15 mouse cellular contexts compared by ENCODE assay signal in the genomic region with DNA sequence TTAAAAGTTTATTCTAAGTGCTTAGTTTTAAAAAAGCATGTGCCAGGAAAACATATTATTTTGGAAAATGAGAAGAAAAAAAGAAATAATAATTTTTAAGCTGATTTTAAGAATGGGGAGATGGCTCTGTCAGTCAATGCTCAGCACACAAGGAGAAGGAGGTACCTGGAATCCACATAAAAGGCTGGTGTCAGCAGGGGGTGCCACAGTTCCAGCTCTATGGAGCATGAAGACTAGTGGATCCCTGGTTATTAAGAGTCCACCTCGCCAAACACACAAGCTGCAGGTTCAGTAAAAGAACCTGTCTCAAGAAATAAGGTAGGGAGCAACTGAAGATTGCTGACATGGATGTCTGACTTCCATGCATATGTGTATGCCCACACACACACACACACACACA.
A peak's percentile ranks its signal among the peaks of the same experiment; 100 is the strongest.
DNase-seq lines count a peak whose midpoint lies in the region; ATAC-seq and TF ChIP-seq lines count a peak whose summit lies in the region.
"Had no signal": no experiment of that assay in that cellular context is flagged by ENCODE, and none has a peak within 500 bp of the region (broad histone marks: within the 10 kb centered on the region; RNA-seq: fewer than 3 reads in every experiment).

No protein-coding gene starts in this region.

- no peaks in the 10 kb centered on the region for H3K36me3 ChIP-seq in heart, adult 2 months (ENCODE audit: control insufficient read depth, insufficient read depth, low read length)
- H3K36me3 ChIP-seq in heart, embryonic 10.5 days = no peaks in the 10 kb centered on the region
- H3K36me3 ChIP-seq in lung, postnatal 0 days (ENCODE audit: insufficient read depth, low read length) = no peaks in the 10 kb centered on the region
- H3K36me3 ChIP-seq in liver, postnatal 0 days (replicated peaks; ENCODE audit: insufficient read depth, low read length) = no peaks in the 10 kb centered on the region
- H3K36me3 ChIP-seq: embryonic facial prominence, embryonic 12.5 days; liver, embryonic 15.5 days; midbrain, embryonic 15.5 days; neural tube, embryonic 13.5 days had no signal

- ATAC-seq in lung, postnatal 0 days = no peak
- ATAC-seq in liver, postnatal 0 days = no peak
- ATAC-seq: CD4-positive, CD25-positive, alpha-beta regulatory T cell, adult 4 months; forebrain, embryonic 13.5 days; midbrain, embryonic 15.5 days had no signal

- H3K27ac ChIP-seq in heart, adult 2 months = no peak overlapping the region
- H3K27ac ChIP-seq in heart, embryonic 10.5 days = no peak overlapping the region
- H3K27ac ChIP-seq in lung, postnatal 0 days (ENCODE audit: low read length) = no peak overlapping the region
- no peak overlapping the region for H3K27ac ChIP-seq in liver, postnatal 0 days (ENCODE audit: low read depth)
- H3K27ac ChIP-seq: embryonic facial prominence, embryonic 12.5 days; forebrain, embryonic 13.5 days; liver, embryonic 15.5 days; midbrain, embryonic 15.5 days; neural tube, embryonic 13.5 days had no signal

- no peak for TF ChIP-seq EP300 in heart, adult 2 months (IDR thresholded peaks at IDR 0.05; ENCODE audit: insufficient read depth, low read depth, low read length)
- TF ChIP-seq EP300 in lung, postnatal 0 days (IDR thresholded peaks at IDR 0.05) = no peak
- TF ChIP-seq EP300 in liver, postnatal 0 days (IDR thresholded peaks at IDR 0.05; ENCODE audit: low read depth) = no peak

- no peaks in the 10 kb centered on the region for H3K9me3 ChIP-seq in heart, embryonic 10.5 days
- H3K9me3 ChIP-seq in lung, postnatal 0 days (ENCODE audit: low read length) = no peaks in the 10 kb centered on the region
- H3K9me3 ChIP-seq in liver, postnatal 0 days (ENCODE audit: low read length) = no peaks in the 10 kb centered on the region
- H3K9me3 ChIP-seq: embryonic facial prominence, embryonic 12.5 days; forebrain, embryonic 13.5 days; liver, embryonic 15.5 days; midbrain, embryonic 15.5 days; neural tube, embryonic 13.5 days had no signal

- 38% methylated on average over 1 of the region's 1 CpGs for WGBS in heart, adult 2 months
- WGBS in heart, embryonic 10.5 days = 69% methylated on average over 1 of the region's 1 CpGs
- 56% methylated on average over 1 of the region's 1 CpGs for WGBS in lung, postnatal 0 days
- whole genome bisulfite sequencing in liver, postnatal 0 days (ENCODE audit: insufficient replicate concordance) = 71% methylated on average over 1 of the region's 1 CpGs

- intact Hi-C loops in heart, adult 2 months (cut with DNase I) = loop anchor here (1.0 kb wide), 1 partner anchor 104 kb away; no protein-coding TSS in a partner anchor
- intact Hi-C loops in heart, postnatal 10 days (cut with DNase I) = loop anchor here (2.0 kb wide), 1 partner anchor 104 kb away; no protein-coding TSS in a partner anchor

- no peak overlapping the region for H3K4me3 ChIP-seq in heart, adult 2 months
- H3K4me3 ChIP-seq in heart, embryonic 10.5 days = no peak overlapping the region
- no peak overlapping the region for H3K4me3 ChIP-seq in lung, postnatal 0 days (ENCODE audit: low read depth, low read length)
- no peak overlapping the region for H3K4me3 ChIP-seq in liver, postnatal 0 days (ENCODE audit: low read depth, low read length)
- H3K4me3 ChIP-seq: embryonic facial prominence, embryonic 12.5 days; forebrain, embryonic 13.5 days; liver, embryonic 15.5 days; midbrain, embryonic 15.5 days; neural tube, embryonic 13.5 days had no signal

- no peaks in the 10 kb centered on the region for H3K27me3 ChIP-seq in heart, adult 2 months (ENCODE audit: control insufficient read depth, insufficient read depth, low read length)
- H3K27me3 ChIP-seq in heart, embryonic 10.5 days (ENCODE audit: insufficient read depth, poor library complexity, severe bottlenecking) = no peaks in the 10 kb centered on the region
- H3K27me3 ChIP-seq in lung, postnatal 0 days (replicated peaks; ENCODE audit: insufficient read depth, low read length) = no peaks in the 10 kb centered on the region
- no peaks in the 10 kb centered on the region for H3K27me3 ChIP-seq in liver, postnatal 0 days (ENCODE audit: insufficient read depth, low read length)
- H3K27me3 ChIP-seq: embryonic facial prominence, embryonic 12.5 days; forebrain, embryonic 13.5 days; liver, embryonic 15.5 days; midbrain, embryonic 15.5 days; neural tube, embryonic 13.5 days had no signal

- H3K9ac ChIP-seq in heart, adult 2 months (ENCODE audit: low read depth, low read length) = no peak overlapping the region
- no peak overlapping the region for H3K9ac ChIP-seq in lung, postnatal 0 days (replicated peaks; ENCODE audit: low read depth)
- H3K9ac ChIP-seq in liver, postnatal 0 days (replicated peaks) = no peak overlapping the region
- H3K9ac ChIP-seq: embryonic facial prominence, embryonic 12.5 days; forebrain, embryonic 13.5 days; liver, embryonic 15.5 days; midbrain, embryonic 15.5 days; neural tube, embryonic 13.5 days had no signal

- peak; percentile 61 for TF ChIP-seq CTCF in heart, adult 2 months (IDR thresholded peaks at IDR 0.05)
- TF ChIP-seq CTCF in lung, postnatal 0 days (IDR thresholded peaks at IDR 0.05) = peak; percentile 21; the same call in 1 of the 2 replicates
- no peak for TF ChIP-seq CTCF in liver, postnatal 0 days (IDR thresholded peaks at IDR 0.05; ENCODE audit: low read depth)

- H3K4me2 ChIP-seq in lung, postnatal 0 days (replicated peaks; ENCODE audit: low read depth, low read length) = no peak overlapping the region
- no peak overlapping the region for H3K4me2 ChIP-seq in liver, postnatal 0 days (ENCODE audit: low read depth, low read length)
- H3K4me2 ChIP-seq: embryonic facial prominence, embryonic 12.5 days; forebrain, embryonic 13.5 days; liver, embryonic 15.5 days; midbrain, embryonic 15.5 days; neural tube, embryonic 13.5 days had no signal

- no peak for TF ChIP-seq POLR2A in heart, adult 2 months (IDR thresholded peaks at IDR 0.05; ENCODE audit: insufficient read depth, low read depth, low read length)

- no peaks in the 10 kb centered on the region for H3K79me2 ChIP-seq in heart, adult 2 months (replicated peaks; ENCODE audit: control insufficient read depth, insufficient read depth, low read length)

- peak; percentile 9 to 21 for DNase-seq in heart, adult 2 months
- DNase-seq in heart, embryonic 10.5 days (ENCODE audit: low spot score) = no peak
- no peak for DNase-seq in lung, postnatal 0 days (ENCODE audit: low spot score)
- no peak for DNase-seq in lung, postnatal 14 days
- DNase-seq in heart, postnatal 10 days = peak; percentile 25 to 44
- DNase-seq in kidney, postnatal 14 days = peak; percentile 57
- no peak for DNase-seq in liver, postnatal 0 days
- DNase-seq in urinary bladder, postnatal 36 days (ENCODE audit: low spot score in 2 of 2) = no peak
- DNase-seq: cerebellum, adult 11-12 months had no signal

- no peaks in the 10 kb centered on the region for H3K4me1 ChIP-seq in heart, adult 2 months (ENCODE audit: control insufficient read depth, insufficient read depth, low read length)
- no peaks in the 10 kb centered on the region for H3K4me1 ChIP-seq in heart, embryonic 10.5 days
- no peaks in the 10 kb centered on the region for H3K4me1 ChIP-seq in lung, postnatal 0 days (ENCODE audit: insufficient read depth, low read depth, low read length)
- H3K4me1 ChIP-seq in liver, postnatal 0 days (ENCODE audit: insufficient read depth) = no peaks in the 10 kb centered on the region
- H3K4me1 ChIP-seq: embryonic facial prominence, embryonic 12.5 days; forebrain, embryonic 13.5 days; liver, embryonic 15.5 days; midbrain, embryonic 15.5 days; neural tube, embryonic 13.5 days had no signal

Comparison
In these comparisons a context has a peak if more than half of its experiments do, and no peak if none do; other contexts are left out.
1. DNase-seq: peak in heart, adult 2 months (2 of 2), heart, postnatal 10 days (2 of 2) and kidney, postnatal 14 days (single experiment); none in heart, embryonic 10.5 days (single experiment), lung, postnatal 0 days (single experiment), lung, postnatal 14 days (single experiment), liver, postnatal 0 days (single experiment) and urinary bladder, postnatal 36 days (0 of 2).